Mouse (Mus musculus): Measurements from ENCODE around the gene Zswim1. TPM values are rescaled to one million over a fixed set of nuclear protein-coding genes. Genes with fewer than 3 reads are reported as not detected.
"Not testable (repeated sequence)": the region's sequence is repeated elsewhere in the genome, so short reads cannot be mapped to it uniquely, and the experiment has no call there.

Zswim1 gene
- polyA plus RNA-seq, 2 experiments, result 2.0 to 4.6 TPM

GRCm38 (mm10) chr2:164859640-164860432, 37.4 kb downstream of the Zswim1 start:
- Histone ChIP-seq H3K9me3 (ENCODE audit: control insufficient read depth, low read length) (no peaks in the 10 kb centered on the region), H3K36me3 (replicated peaks; ENCODE audit: control insufficient read depth, insufficient read depth, low read depth) (no peaks in the 10 kb centered on the region), H3K27me3 (ENCODE audit: control insufficient read depth, insufficient read depth, low read length) (peaks cover 44% of the 10 kb centered on the region), H3K4me2 (ENCODE audit: low read depth) (peak overlapping the region; percentile 18), H3K4me3 (ENCODE audit: insufficient read depth in 1 of 2, low read depth in 2 of 2, low read length in 2 of 2) (no peak overlapping the region), H3K9ac (replicated peaks) (no peak overlapping the region), H3K27ac (no peak overlapping the region), H3K4me1 (replicated peaks; ENCODE audit: control insufficient read depth in 2 of 2, insufficient read depth in 2 of 2, low read length in 1 of 2) (peaks cover 0 to 6% of the 10 kb centered on the region in 2 experiments; a peak in 2 of 4 replicates)
- WGBS (ENCODE audit: insufficient replicate concordance), result 40% methylated on average over 9 of the region's 9 CpGs
- peak; percentile 60 for ATAC-seq (ENCODE audit: insufficient read depth)
- DNase-seq (ENCODE audit: low read depth in 3 of 3, low spot score in 3 of 3), result peak in 1 of 3 experiments; percentile 26
- no peak for TF ChIP-seq CTCF (IDR thresholded peaks at IDR 0.05; ENCODE audit: low read depth)
- no peak for TF ChIP-seq EP300 (IDR thresholded peaks at IDR 0.05; ENCODE audit: low read depth)

GRCm38 (mm10) chr2:164861094-164861493, 38.6 kb downstream of the Zswim1 start:
- Histone ChIP-seq H3K4me1 (replicated peaks; ENCODE audit: control insufficient read depth in 2 of 2, insufficient read depth in 2 of 2, low read length in 1 of 2) (peaks cover 0 to 7% of the 10 kb centered on the region in 2 experiments; a peak in 2 of 4 replicates), H3K9me3 (ENCODE audit: control insufficient read depth, low read length) (no peaks in the 10 kb centered on the region), H3K9ac (replicated peaks) (no peak overlapping the region), H3K36me3 (replicated peaks; ENCODE audit: control insufficient read depth, insufficient read depth, low read depth) (no peaks in the 10 kb centered on the region), H3K27me3 (ENCODE audit: control insufficient read depth, insufficient read depth, low read length) (peaks cover 34% of the 10 kb centered on the region), H3K4me2 (ENCODE audit: low read depth) (no peak overlapping the region), H3K27ac (no peak overlapping the region), H3K4me3 (ENCODE audit: insufficient read depth in 1 of 2, low read depth in 2 of 2, low read length in 2 of 2) (no peak overlapping the region)
- 54% methylated on average over 4 of the region's 4 CpGs for WGBS (ENCODE audit: insufficient replicate concordance)
- no peak for DNase-seq (ENCODE audit: low read depth in 3 of 3, low spot score in 3 of 3)
- no peak for ATAC-seq (ENCODE audit: insufficient read depth)
- no peak for TF ChIP-seq EP300 (IDR thresholded peaks at IDR 0.05; ENCODE audit: low read depth)
- no peak for TF ChIP-seq CTCF (IDR thresholded peaks at IDR 0.05; ENCODE audit: low read depth)

DNA sequence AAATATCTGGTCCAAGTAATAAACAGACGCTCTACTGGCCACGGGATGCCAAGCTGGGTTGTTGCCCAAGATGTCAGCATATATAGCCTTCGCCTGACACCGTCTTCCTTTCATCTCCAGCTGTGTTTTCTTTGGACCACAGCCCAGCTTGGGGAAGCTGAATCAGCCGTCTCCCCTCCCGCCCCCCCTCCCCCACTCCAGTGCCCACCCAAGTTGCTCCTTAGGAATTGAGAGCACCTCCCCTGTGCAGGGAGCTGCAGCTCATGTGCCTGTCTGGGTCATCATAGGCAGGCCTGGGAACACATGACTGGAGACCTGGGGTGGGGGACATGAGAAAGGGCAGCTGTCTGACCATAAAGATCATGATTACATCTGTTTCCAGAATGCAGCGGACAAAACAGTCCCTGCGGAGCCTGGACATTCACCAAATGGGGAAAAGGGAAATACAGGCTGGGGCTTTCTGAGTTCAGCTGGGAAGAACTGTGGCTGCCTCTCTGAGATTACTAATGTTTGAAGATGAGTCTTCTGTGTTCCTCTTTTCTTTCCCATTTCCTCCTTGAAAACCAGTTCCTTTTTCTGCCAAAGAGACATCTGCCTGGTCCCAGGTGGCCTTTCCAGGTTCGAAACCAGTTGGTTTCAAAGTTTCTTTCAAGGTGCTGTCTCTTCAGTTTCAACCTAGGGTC, 39.8 kb downstream of the Zswim1 start:
- Histone ChIP-seq H3K27me3 (ENCODE audit: control insufficient read depth, insufficient read depth, low read length) (peaks cover 22% of the 10 kb centered on the region), H3K27ac (no peak overlapping the region), H3K9ac (replicated peaks) (no peak overlapping the region), H3K36me3 (replicated peaks; ENCODE audit: control insufficient read depth, insufficient read depth, low read depth) (no peaks in the 10 kb centered on the region), H3K9me3 (ENCODE audit: control insufficient read depth, low read length) (no peaks in the 10 kb centered on the region), H3K4me2 (ENCODE audit: low read depth) (no peak overlapping the region), H3K4me1 (replicated peaks; ENCODE audit: control insufficient read depth in 2 of 2, insufficient read depth in 2 of 2, low read length in 1 of 2) (peaks cover 0 to 14% of the 10 kb centered on the region in 2 experiments; a peak in 2 of 4 replicates), H3K4me3 (ENCODE audit: insufficient read depth in 1 of 2, low read depth in 2 of 2, low read length in 2 of 2) (no peak overlapping the region)
- WGBS (ENCODE audit: insufficient replicate concordance), result 37% methylated on average over 9 of the region's 9 CpGs
- DNase-seq (ENCODE audit: low read depth in 3 of 3, low spot score in 3 of 3) (no peak), ATAC-seq (ENCODE audit: insufficient read depth) (no peak)
- TF ChIP-seq EP300 (IDR thresholded peaks at IDR 0.05; ENCODE audit: low read depth) (no peak), CTCF (IDR thresholded peaks at IDR 0.05; ENCODE audit: low read depth) (no peak)

DNA sequence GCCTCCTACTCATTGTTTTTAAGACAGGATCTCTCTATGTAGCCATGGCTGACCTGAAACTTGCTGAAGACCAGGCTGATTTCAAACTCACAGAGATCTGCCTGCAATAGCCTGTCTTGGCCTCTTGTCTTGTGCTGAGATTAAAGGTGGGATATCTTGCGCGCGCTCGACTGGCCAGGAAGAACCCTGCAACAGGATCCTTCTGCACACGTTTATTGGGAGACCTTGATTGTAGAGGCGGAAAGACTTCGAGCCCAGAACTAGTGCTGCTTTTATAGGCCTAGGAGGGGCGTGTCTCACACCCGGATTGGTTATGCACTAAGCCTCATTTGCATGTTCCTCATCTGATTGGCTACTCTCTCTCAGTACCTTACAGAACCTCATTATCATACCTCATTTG, 40.9 kb downstream of the Zswim1 start:
- H3K27ac ChIP-seq; H3K9ac ChIP-seq (replicated peaks); DNase-seq (ENCODE audit: low read depth in 3 of 3, low spot score in 3 of 3); ATAC-seq (ENCODE audit: insufficient read depth); H3K4me3 ChIP-seq (ENCODE audit: insufficient read depth in 1 of 2, low read depth in 2 of 2, low read length in 2 of 2); H3K36me3 ChIP-seq (replicated peaks; ENCODE audit: control insufficient read depth, insufficient read depth, low read depth); H3K4me2 ChIP-seq (ENCODE audit: low read depth); H3K9me3 ChIP-seq (ENCODE audit: control insufficient read depth, low read length): not testable (repeated sequence)
- H3K27me3 ChIP-seq (ENCODE audit: control insufficient read depth, insufficient read depth, low read length), result peaks cover 11% of the 10 kb centered on the region
- WGBS (ENCODE audit: insufficient replicate concordance), result 87% methylated on average over 7 of the region's 9 CpGs
- H3K4me1 ChIP-seq (replicated peaks; ENCODE audit: control insufficient read depth in 2 of 2, insufficient read depth in 2 of 2, low read length in 1 of 2), result peaks cover 0 to 14% of the 10 kb centered on the region in 2 experiments; a peak in 2 of 4 replicates

GRCm38 (mm10) chr2:164864593-164864992, 42.1 kb downstream of the Zswim1 start:
- peaks cover 2% of the 10 kb centered on the region; the same call in 1 of the 2 replicates for H3K27me3 ChIP-seq (ENCODE audit: control insufficient read depth, insufficient read depth, low read length)
- H3K9ac ChIP-seq (replicated peaks), result no peak overlapping the region
- DNase-seq (ENCODE audit: low read depth in 3 of 3, low spot score in 3 of 3) (no peak), ATAC-seq (ENCODE audit: insufficient read depth) (no peak)
- H3K4me3 ChIP-seq (ENCODE audit: insufficient read depth in 1 of 2, low read depth in 2 of 2, low read length in 2 of 2), result no peak overlapping the region
- TF ChIP-seq CTCF (IDR thresholded peaks at IDR 0.05; ENCODE audit: low read depth) (no peak), EP300 (IDR thresholded peaks at IDR 0.05; ENCODE audit: low read depth) (no peak)
- H3K9me3 ChIP-seq (ENCODE audit: control insufficient read depth, low read length), result no peaks in the 10 kb centered on the region; the same call in 1 of the 2 replicates
- H3K4me2 ChIP-seq (ENCODE audit: low read depth), result no peak overlapping the region
- H3K4me1 ChIP-seq (replicated peaks; ENCODE audit: control insufficient read depth in 2 of 2, insufficient read depth in 2 of 2, low read length in 1 of 2), result peaks cover 0 to 14% of the 10 kb centered on the region in 2 experiments; a peak in 2 of 4 replicates
- H3K36me3 ChIP-seq (replicated peaks; ENCODE audit: control insufficient read depth, insufficient read depth, low read depth), result no peaks in the 10 kb centered on the region
- H3K27ac ChIP-seq, result no peak overlapping the region
- WGBS (ENCODE audit: insufficient replicate concordance), result 24% methylated on average over 4 of the region's 4 CpGs
